Mouse (Mus musculus): Measurements from ENCODE around the gene Il23a. TPM values are rescaled to one million over a fixed set of nuclear protein-coding genes. Genes with fewer than 3 reads are reported as not detected.
"Not testable (repeated sequence)": the region's sequence is repeated elsewhere in the genome, so short reads cannot be mapped to it uniquely, and the experiment has no call there.

The Il23a gene
- total RNA-seq (2022) = not detected

GRCm38 (mm10) chr10:128298702-128299171 is at the start of gene Il23a:
Il23a (minus strand) TSS chr10:128298752.
- DNase-seq (ENCODE audit: low spot score in 2 of 2) = no peak

DNA sequence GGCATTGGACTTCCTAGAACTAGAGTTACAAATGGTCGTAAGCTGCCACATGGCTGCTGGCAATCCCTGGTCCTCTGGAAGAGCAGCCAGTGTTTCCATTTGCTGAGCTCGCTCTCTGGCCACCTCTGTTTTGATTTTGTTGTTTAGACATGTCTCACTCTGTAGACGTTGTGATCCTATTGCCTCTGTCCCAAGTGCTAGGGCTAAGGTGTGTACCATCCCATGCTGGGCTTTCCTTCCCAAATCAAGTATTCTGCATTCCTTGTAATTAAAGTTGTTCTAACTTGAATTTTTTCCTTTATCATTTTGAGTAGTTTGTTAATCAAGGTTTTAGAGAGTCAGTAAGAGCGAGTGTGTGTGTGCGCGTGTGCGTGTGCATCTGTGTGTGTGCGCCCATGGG is 49.0 kb upstream of the Il23a start:
- no peak for DNase-seq (ENCODE audit: low spot score in 2 of 2)

DNA sequence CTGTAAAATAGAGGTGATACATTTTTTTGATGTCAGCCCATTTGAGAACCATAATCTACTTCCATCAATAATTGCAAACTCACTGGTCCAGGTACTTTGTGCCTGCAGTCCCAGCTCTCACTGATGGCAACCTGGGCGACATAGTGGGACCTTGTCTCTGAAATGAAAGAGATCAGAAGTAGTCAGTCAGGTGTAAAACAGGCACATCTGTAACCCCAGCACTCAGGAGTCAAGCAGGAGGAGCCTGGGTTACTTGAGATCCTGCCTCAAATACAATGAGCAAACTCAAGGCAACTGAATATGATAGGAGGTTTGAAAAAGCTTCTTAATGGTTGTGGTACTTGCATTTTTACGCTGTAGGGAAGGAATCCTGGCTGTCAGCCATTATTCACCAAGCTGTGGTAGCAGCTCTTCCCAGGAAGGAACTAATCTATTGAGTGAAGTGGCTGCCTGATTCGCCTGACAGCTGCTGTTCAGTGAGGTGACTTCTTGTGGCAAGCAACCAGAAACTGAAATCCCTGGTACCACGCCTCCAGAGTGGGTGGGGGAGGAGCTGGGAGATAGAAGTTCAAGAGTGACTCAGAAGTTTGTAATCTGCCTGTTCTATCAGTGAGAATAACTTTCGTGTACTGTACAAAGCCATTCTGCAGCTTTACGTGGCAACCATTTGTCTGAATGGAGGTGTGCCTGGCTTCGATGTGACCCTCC is 46.2 kb upstream of the Il23a start:
- DNase-seq (ENCODE audit: low spot score in 2 of 2) = peak; percentile 62 to 67

GRCm38 (mm10) chr10:128343436-128343835 is 44.9 kb upstream of the Il23a start:
- no peak for DNase-seq (ENCODE audit: low spot score in 2 of 2)

DNA sequence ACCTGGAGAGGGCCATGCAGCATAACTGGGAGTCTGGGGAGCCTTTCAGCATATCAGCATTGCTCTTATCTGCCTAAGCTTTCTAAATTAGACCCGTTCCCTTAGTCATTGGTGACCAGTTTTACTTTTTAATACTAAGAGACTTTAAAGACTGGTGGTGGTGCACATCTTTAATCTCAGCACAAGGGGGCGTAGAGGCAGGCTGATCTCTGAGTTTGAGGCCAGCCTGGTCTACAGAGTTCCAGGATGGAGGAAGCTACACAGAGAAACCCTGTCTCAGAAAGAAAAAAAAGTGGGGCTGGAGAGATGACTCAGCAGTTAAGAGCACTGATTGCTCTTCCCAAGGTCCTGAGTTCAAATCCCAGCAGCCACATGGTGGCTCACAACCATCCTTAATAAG is 41.7 kb upstream of the Il23a start:
- DNase-seq (ENCODE audit: low spot score in 2 of 2) = no peak

DNA sequence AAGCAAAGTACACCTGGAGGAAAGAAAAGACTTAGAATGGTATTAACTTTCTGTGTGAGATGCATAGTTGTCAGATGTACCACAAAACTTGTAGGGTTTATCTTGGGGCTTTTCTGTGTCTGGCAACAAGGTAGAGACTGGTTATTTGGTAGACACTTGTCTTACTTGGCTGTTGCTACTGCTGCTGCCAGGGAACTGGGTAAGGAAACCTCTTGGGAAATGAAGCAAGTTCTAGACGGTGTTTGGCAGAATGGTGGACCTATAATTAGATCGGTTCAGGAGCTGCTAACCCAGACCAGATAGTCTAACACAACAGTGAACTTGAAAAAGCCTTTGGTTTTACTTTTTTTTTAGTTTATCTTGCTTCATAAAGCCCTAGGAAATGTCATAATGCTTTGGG is 40.4 kb upstream of the Il23a start:
- DNase-seq (ENCODE audit: low spot score in 2 of 2) = no peak

DNA sequence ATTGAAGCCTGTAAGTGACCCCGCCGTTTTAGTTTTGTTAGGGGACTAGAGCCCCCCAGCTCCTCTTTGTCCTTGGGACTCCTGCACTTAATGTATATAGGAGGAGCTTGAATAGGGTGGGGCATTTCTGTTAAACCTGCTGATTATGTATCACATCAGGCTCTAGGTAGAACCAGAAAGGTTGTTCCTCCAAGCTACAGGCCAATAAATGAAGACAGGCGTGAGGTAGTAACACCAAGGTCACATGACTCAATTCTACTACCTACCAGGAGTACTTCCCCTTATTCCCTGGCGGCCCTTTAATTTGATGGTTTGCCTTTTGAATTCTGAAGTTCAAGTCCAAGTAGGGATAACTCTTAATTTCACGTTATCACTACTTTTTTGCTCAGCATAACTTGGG is 39.9 kb upstream of the Il23a start:
- no peak for DNase-seq (ENCODE audit: low spot score in 2 of 2)

GRCm38 (mm10) chr10:128337306-128338181 is 39.0 kb upstream of the Il23a start, which contains the start of gene Cs:
Cs (plus strand) TSS chr10:128337734.
- peak; percentile 94 to 95 for DNase-seq (ENCODE audit: low spot score in 2 of 2)

GRCm38 (mm10) chr10:128336597-128336996 is 38.0 kb upstream of the Il23a start:
- no peak for DNase-seq (ENCODE audit: low spot score in 2 of 2)

DNA sequence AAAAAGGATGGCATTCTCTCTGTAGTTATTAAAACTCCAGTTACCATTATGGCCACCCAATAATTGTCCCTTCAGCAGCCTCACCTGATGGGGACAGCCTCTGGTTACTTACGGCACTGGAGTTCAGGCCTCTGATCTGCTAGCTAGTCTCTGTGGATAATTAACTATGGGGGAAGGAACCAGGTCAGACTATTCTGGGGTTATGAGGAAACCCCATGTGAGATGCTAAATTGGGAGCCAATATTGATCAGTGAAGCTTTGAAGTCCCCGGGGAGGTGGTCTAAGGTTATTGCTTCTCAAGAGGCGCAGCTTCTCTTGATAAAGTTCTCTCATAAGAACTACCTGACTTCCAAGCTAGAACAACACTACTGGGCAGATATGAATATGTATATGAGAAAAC is 37.6 kb upstream of the Il23a start:
- no peak for DNase-seq (ENCODE audit: low spot score in 2 of 2)

- DNase-seq (ENCODE audit: low spot score in 2 of 2) = peak in 1 of 2 experiments; percentile 68
These were observed 37.0 kb upstream of the Il23a start for GRCm38 (mm10) chr10:128335582-128335981.

GRCm38 (mm10) chr10:128332358-128333249 is 34.1 kb upstream of the Il23a start:
- DNase-seq (ENCODE audit: low spot score in 2 of 2) = not testable (repeated sequence)

DNA sequence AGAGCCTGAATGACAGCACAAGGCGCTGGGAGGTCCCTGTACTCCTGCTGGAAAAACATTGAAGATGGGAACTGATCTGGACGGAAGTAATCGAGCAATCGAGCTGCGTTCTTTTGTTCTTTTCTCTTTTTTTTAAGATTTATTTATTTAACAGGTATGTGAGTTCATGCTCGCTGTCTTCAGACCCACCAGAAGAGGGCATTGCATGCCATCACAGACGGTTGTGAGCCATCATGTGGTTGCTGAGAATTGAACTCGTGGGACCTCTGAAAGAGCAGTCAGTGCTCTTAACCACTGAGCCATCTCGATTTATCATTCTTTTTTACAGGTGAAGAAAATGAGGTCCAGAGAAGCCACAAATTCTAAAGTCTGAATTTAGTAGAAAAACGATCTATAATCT is 29.1 kb upstream of the Il23a start:
- no peak for DNase-seq (ENCODE audit: low spot score in 2 of 2)

DNA sequence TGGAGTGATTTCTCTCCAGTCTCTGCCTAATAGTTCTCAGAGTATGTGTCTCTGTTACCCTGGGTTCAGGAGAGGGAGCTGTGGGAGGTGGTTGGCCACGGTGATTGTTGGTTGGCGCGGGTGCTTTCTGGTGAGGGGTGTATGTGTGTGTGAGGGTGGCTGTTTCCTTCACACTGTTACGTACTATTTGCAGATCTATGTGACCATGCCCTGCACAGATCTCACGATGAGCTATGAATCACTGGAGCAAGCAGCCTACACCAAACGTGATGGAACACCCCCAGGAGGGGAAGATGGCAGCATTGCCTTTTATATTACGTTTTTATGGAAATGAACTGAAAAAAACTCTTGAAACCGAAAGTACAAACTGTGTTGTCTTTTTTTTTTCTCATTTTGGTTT is 28.3 kb upstream of the Il23a start:
- DNase-seq (ENCODE audit: low spot score in 2 of 2) = no peak

DNA sequence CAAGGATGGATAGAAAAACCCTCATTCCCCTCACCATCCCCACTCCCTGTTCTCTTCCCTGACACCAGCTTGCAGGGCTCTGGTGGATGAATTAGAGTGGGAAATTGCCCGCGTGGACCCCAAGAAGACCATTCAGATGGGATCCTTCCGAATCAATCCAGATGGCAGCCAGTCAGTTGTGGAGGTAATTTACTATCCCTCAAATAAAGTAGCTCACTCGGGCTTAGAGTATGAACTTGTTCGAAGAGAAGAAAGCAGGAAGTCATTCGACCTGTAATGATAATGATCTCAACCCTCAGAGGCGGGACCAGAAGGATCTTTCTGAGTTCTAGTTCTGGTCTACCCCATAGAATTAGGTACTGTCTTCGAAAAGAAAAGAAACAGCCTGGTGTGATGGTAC is 25.0 kb upstream of the Il23a start:
- no peak for DNase-seq (ENCODE audit: low spot score in 2 of 2)

DNA sequence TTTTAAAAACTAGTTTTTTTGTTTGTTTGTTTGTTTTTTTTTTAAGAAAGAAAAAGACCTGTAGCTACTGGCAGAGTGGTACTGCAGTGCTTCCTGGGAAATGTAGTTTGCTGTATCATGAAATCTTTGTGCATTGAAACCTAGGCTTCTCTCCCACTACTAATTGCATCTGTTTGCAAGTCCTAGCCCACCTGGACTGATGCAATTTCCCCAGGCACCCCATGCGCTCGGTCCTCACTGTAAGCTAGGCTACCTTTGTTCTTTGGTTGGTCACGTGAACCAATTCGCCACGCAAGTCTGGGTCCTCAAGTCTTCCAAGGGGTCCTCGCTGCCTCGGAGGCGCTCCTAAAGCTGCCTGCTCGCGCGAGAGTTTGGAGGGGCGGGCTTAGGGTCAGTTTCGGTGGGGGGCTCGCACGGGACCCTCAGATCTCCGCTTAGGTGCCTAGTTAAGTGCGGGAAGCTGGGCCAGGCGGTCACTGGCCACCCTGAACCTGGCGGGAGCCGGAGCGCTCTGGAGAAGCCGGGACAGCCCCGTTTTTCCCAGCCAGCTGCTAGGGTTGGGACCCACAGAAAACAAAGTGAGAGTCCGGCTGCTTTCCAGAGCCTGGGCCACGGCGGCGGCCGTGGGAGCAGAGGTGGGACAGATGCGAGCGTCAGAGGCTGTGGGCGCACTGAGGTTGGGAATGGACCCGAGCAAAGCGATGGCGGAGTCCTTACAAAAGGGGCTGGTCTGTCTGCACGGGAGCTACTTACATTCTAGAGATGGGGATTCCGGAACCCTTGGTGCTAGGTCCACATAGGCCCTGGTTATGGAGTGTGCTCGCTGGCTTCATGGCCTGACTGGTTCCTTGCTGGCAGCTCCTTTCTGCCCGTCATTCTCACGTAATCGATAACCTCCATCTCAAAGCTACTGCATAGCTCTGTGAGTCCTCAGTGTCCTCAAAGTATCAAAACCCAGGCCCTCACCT is 23.9 kb upstream of the Il23a start, which contains the start of gene Cnpy2:
Gene Cnpy2, plus strand, starts transcription at position 319 of the 968 bp plus-strand sequence.
- peak; percentile 82 to 84 for DNase-seq (ENCODE audit: low spot score in 2 of 2)

DNA sequence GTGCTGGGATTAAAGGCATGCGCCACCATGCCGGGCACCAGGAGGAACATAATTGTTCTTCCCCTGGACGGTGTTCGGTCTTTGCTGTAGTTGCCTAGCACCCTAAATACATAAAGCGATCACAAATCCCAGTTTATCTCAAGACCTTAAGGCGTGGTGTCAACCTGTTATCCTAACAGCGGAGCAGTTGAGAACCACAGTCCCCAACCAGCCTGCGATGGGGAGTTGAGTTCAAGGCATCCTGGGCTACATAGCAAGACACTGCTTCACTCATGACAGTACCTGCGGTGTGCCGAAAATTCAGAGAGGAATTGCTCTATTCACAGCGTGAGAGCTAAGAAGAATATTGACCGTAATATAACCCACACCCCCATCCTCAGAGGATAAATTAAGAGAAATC is 23.1 kb upstream of the Il23a start:
- DNase-seq (ENCODE audit: low spot score in 2 of 2) = no peak

DNA sequence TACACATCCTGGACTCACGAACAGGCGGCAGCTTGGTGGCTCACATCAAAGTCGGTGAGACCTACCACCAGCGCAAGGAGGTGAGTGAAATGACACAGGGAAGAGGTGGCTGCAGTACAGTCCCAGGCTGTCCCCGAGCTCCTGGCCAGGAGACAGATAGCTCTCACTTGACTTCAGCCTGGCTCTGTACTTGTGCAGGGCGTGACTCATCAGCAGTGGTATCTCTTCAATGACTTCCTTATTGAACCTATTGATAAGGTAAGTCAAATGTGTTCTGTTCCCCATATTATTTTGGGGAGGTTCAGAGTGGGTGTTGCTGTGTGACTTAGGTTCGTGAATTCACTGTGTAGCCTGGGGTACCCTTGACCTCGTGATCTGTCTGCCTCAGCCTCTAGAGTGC is 17.0 kb upstream of the Il23a start:
- no peak for DNase-seq (ENCODE audit: low spot score in 2 of 2)

DNA sequence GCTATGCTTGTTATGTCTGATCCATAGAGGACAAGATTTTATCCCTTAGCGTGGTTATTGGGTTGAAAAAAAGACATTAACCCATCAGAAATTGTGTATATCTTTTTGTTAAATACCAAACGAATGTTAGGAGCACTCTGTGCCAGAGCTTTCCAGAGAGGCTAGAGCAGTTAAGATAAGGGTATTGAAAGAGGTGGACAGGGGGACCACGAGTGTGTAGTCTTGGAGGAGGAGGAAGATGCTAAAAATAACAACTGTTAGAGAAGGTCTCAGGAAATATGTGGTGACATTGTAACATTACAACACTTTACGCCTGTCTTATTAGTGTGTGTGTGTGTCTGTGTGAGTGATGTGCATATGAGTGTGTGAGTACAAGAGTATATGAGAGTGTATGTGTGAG is 12.3 kb upstream of the Il23a start:
- no peak for DNase-seq (ENCODE audit: low spot score in 2 of 2)

GRCm38 (mm10) chr10:128310177-128310576 is 11.6 kb upstream of the Il23a start:
- DNase-seq (ENCODE audit: low spot score in 2 of 2) = no peak

Measured in layer of hippocampus, adult 8-10 months (tissue).